Mouse (Mus musculus): ENCODE results near the gene Pdp2.

DNA sequence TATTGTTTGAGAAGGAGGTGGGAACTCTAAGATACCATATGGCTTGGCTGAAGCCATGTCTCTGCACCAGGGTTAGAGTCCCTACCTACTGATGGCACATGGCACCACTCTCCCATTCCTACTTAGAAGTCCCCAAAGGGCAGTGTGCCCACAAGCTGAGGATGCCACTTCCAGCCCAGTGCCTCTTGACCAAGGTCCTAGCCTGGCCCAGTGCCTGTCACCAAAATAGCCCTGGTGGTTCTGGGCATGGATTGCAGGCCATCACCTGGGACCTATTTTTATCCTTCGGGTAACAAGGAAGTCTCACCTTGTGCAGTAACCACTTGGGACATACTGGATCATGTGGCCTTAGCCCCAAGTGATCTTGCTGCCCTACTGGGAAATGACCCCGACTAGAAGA is 16.7 kb downstream of the Pdp2 start:
- no peak for TF ChIP-seq POLR2A (IDR thresholded peaks at IDR 0.05; ENCODE audit: borderline replicate concordance, insufficient read depth, low read length)
- peak; percentile 30; the same call in 1 of the 2 replicates for TF ChIP-seq CTCF (IDR thresholded peaks at IDR 0.05; ENCODE audit: borderline replicate concordance, insufficient read depth, low read depth, low read length)

Data from cerebellum, adult 2 months (tissue).